Mouse (Mus musculus): ENCODE results near the gene Scn9a. TPM values are rescaled to one million over a fixed set of nuclear protein-coding genes. Genes with fewer than 3 reads are reported as not detected.

Gene Scn9a
- 1.7 and 2.9 TPM in 2 replicates for polyA plus RNA-seq (2015; fragmentation: Nextera tagmentation; extraction: Ambion mirVana)

DNA sequence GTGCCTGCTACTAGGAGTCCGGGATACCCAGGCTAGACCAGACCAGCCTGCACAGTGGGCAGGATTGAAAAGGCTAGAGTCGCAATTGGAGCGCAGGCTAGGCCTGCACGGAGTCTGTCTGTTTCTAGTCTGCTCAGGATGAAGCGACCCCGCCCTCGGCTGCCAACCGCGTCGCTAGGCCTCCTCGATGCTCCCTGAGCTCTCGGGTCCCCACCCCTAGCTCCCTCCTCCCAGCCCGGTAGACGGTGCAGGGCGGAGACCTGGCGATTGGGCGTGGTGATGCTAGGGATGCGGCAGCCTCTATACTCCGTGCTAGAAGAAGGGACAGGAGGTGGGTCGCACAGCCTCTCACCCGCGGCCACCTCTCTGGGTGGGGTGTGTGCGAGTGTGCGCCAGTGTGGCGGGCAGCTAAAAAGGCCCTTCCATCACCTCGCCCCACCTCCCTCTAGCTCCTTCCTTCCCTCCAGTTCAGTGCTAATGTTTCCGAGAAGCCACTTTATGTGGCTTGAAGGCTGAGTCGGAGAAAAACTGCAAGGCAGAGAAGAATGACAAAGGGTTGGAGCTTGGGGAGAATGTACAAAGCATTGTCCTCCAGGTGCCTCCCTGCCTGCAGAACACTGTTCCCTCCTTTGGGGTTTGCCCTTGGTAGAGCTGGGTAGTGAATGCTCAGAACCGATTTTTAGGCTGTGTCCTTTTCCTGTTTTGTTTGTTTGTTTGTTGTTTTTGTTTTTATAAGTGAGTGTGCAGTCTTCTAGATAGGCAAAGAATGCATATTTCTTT, at the start of gene Scn9a:
Gene Scn9a, minus strand, starts transcription at position 383 of the 780 bp plus-strand sequence.
- H3K27me3 ChIP-seq, result peaks cover 13% of the 10 kb centered on the region
- peaks cover 6% of the 10 kb centered on the region for H3K4me1 ChIP-seq
- no peaks in the 10 kb centered on the region for H3K36me3 ChIP-seq
- WGBS, result 2% methylated on average over 25 of the region's 29 CpGs
- peak; percentile 93 for ATAC-seq (ENCODE audit: insufficient number of reproducible peaks, low FRiP score, low TSS enrichment, low read depth)
- no peak within 1 kb of the TSS for H3K9ac ChIP-seq
- H3K4me3 ChIP-seq (replicated peaks), result peak within 1 kb of the TSS; percentile 37
- H3K9me3 ChIP-seq (replicated peaks), result no peaks in the 10 kb centered on the region
- peak within 1 kb of the TSS; percentile 57 for H3K4me2 ChIP-seq (replicated peaks)
- H3K27ac ChIP-seq (replicated peaks), result no peak within 1 kb of the TSS

DNA sequence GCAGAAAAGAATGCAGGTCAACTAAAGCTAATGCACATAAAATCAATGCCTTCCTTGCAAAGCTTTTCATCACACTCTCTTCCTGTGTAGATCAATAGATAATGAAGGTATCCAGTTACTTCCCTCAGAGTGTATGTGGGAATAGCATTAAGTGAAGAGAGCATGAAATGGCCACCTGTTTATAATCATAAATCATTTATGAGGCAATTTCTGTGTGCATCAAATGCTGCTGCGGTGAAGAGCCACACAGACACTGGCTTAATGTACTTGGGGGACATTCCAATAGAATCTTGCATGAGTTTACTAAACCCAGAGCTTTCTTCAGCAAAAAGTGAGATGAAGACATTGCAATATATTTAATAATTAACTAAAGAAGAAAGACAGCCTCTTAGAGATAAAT, 27.2 kb upstream of the Scn9a start:
- Histone ChIP-seq H3K27me3 (no peaks in the 10 kb centered on the region), H3K36me3 (no peaks in the 10 kb centered on the region), H3K27ac (replicated peaks) (no peak overlapping the region), H3K4me1 (no peaks in the 10 kb centered on the region), H3K4me2 (replicated peaks) (no peak overlapping the region), H3K4me3 (replicated peaks) (no peak overlapping the region), H3K9ac (no peak overlapping the region), H3K9me3 (replicated peaks) (no peaks in the 10 kb centered on the region)
- no peak for ATAC-seq (ENCODE audit: insufficient number of reproducible peaks, low FRiP score, low TSS enrichment, low read depth)
- 43% methylated on average over 1 of the region's 1 CpGs for WGBS

DNA sequence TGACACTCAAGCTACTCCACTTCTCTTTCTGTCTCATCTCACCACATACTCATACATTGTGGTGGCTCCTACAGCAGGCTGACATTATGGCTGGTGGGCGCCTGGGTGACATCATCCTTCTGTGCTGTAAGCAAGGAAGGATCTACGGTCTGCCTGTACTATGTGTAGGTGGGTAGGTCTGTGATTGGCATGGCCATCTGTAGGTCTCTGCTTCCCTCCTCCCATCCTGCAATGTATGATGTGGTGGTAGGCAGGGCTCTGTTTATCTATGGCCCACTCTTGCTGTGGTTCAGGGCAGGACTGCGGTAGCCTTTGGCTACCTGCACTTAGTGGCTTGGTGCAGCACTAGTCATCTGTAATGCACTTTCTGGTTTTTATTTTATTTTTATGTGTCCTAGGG, 21.7 kb upstream of the Scn9a start:
- no peak overlapping the region for H3K27ac ChIP-seq (replicated peaks)
- no peak; the same call in 1 of the 2 replicates for ATAC-seq (ENCODE audit: insufficient number of reproducible peaks, low FRiP score, low TSS enrichment, low read depth)

GRCm38 (mm10) chr2:66655431-66655830, 20.7 kb upstream of the Scn9a start:
- H3K27ac ChIP-seq (replicated peaks), result no peak overlapping the region
- ATAC-seq (ENCODE audit: insufficient number of reproducible peaks, low FRiP score, low TSS enrichment, low read depth), result peak; percentile 43

More for the DNA sequence above, 21.7 kb upstream of the Scn9a start:
- no peaks in the 10 kb centered on the region for H3K9me3 ChIP-seq (replicated peaks)
- no peaks in the 10 kb centered on the region for H3K36me3 ChIP-seq
- no peaks in the 10 kb centered on the region for H3K4me1 ChIP-seq
- no peaks in the 10 kb centered on the region for H3K27me3 ChIP-seq
- no peak overlapping the region for H3K4me3 ChIP-seq (replicated peaks)
- no peak overlapping the region for H3K4me2 ChIP-seq (replicated peaks)
- H3K9ac ChIP-seq, result no peak overlapping the region
- 86% methylated on average over 3 of the region's 3 CpGs for WGBS

GRCm38 (mm10) chr2:66644384-66644783, 9.6 kb upstream of the Scn9a start:
- no peaks in the 10 kb centered on the region for H3K27me3 ChIP-seq
- no peak overlapping the region for H3K9ac ChIP-seq
- H3K4me1 ChIP-seq, result no peaks in the 10 kb centered on the region
- H3K27ac ChIP-seq (replicated peaks), result no peak overlapping the region
- H3K36me3 ChIP-seq, result no peaks in the 10 kb centered on the region
- H3K4me3 ChIP-seq (replicated peaks), result no peak overlapping the region
- 25% methylated on average over 5 of the region's 5 CpGs for WGBS
- no peak overlapping the region for H3K4me2 ChIP-seq (replicated peaks)
- no peak for ATAC-seq (ENCODE audit: insufficient number of reproducible peaks, low FRiP score, low TSS enrichment, low read depth)
- no peaks in the 10 kb centered on the region for H3K9me3 ChIP-seq (replicated peaks)

More at GRCm38 (mm10) chr2:66655431-66655830, 20.7 kb upstream of the Scn9a start:
- Histone ChIP-seq H3K36me3 (no peaks in the 10 kb centered on the region), H3K4me2 (replicated peaks) (no peak overlapping the region), H3K27me3 (no peaks in the 10 kb centered on the region), H3K4me1 (no peaks in the 10 kb centered on the region), H3K9me3 (replicated peaks) (no peaks in the 10 kb centered on the region), H3K9ac (no peak overlapping the region), H3K4me3 (replicated peaks) (no peak overlapping the region)
- WGBS, result 62% methylated on average over 2 of the region's 2 CpGs

- Histone ChIP-seq H3K36me3 (no peaks in the 10 kb centered on the region), H3K4me3 (replicated peaks) (no peak overlapping the region), H3K4me1 (peaks cover 6% of the 10 kb centered on the region), H3K27ac (replicated peaks) (no peak overlapping the region), H3K9ac (no peak overlapping the region), H3K9me3 (replicated peaks) (no peaks in the 10 kb centered on the region), H3K4me2 (replicated peaks) (no peak overlapping the region), H3K27me3 (peaks cover 13% of the 10 kb centered on the region)
- 17% methylated on average over 5 of the region's 5 CpGs for WGBS
- no peak for ATAC-seq (ENCODE audit: insufficient number of reproducible peaks, low FRiP score, low TSS enrichment, low read depth)
Measured at GRCm38 (mm10) chr2:66632728-66633127, 2.0 kb downstream of the Scn9a start.

GRCm38 (mm10) chr2:66611091-66611490, 23.7 kb downstream of the Scn9a start:
- H3K9me3 ChIP-seq (replicated peaks), result no peaks in the 10 kb centered on the region
- no peaks in the 10 kb centered on the region for H3K36me3 ChIP-seq
- H3K9ac ChIP-seq, result no peak overlapping the region
- no peak overlapping the region for H3K4me2 ChIP-seq (replicated peaks)
- no peak overlapping the region for H3K4me3 ChIP-seq (replicated peaks)
- no peak for ATAC-seq (ENCODE audit: insufficient number of reproducible peaks, low FRiP score, low TSS enrichment, low read depth)
- H3K27ac ChIP-seq (replicated peaks), result no peak overlapping the region
- no peaks in the 10 kb centered on the region for H3K27me3 ChIP-seq
- H3K4me1 ChIP-seq, result no peaks in the 10 kb centered on the region
- WGBS, result 71% methylated on average over 7 of the region's 7 CpGs

GRCm38 (mm10) chr2:66597313-66597712, 37.4 kb downstream of the Scn9a start:
- Histone ChIP-seq H3K4me2 (replicated peaks) (no peak overlapping the region), H3K27me3 (no peaks in the 10 kb centered on the region), H3K9me3 (replicated peaks) (no peaks in the 10 kb centered on the region), H3K27ac (replicated peaks) (no peak overlapping the region), H3K4me3 (replicated peaks) (no peak overlapping the region), H3K9ac (no peak overlapping the region), H3K4me1 (no peaks in the 10 kb centered on the region), H3K36me3 (no peaks in the 10 kb centered on the region)
- WGBS, result 51% methylated on average over 6 of the region's 6 CpGs
- no peak for ATAC-seq (ENCODE audit: insufficient number of reproducible peaks, low FRiP score, low TSS enrichment, low read depth)

GRCm38 (mm10) chr2:66596145-66596544, 38.6 kb downstream of the Scn9a start:
- ATAC-seq (ENCODE audit: insufficient number of reproducible peaks, low FRiP score, low TSS enrichment, low read depth), result no peak
- Histone ChIP-seq H3K4me3 (replicated peaks) (no peak overlapping the region), H3K36me3 (no peaks in the 10 kb centered on the region), H3K4me2 (replicated peaks) (no peak overlapping the region), H3K27ac (replicated peaks) (no peak overlapping the region), H3K27me3 (no peaks in the 10 kb centered on the region), H3K9ac (no peak overlapping the region), H3K9me3 (replicated peaks) (no peaks in the 10 kb centered on the region), H3K4me1 (no peaks in the 10 kb centered on the region)
- 66% methylated on average over 5 of the region's 5 CpGs for whole genome bisulfite sequencing

DNA sequence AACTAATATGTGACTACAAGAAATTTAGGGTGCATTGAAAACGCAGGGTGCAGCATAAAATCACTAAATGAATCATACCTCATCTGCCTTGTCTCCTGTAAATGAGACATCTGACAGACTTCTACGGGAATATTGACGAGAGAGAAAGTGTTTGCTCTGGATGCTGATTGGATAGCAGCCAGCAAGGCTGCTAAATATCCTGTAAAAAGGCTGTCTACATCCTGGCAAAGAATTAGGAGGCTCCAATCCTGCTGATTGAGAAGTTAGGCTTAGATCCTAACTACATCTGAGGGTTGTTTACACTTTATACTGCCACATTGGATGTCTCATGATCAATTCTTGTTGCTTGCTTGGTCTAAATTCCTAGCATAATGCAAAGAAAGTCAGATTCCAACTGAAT, 44.6 kb downstream of the Scn9a start:
- Histone ChIP-seq H3K36me3 (no peaks in the 10 kb centered on the region), H3K27ac (replicated peaks) (no peak overlapping the region), H3K4me2 (replicated peaks) (no peak overlapping the region), H3K4me1 (no peaks in the 10 kb centered on the region), H3K4me3 (replicated peaks) (no peak overlapping the region), H3K9ac (no peak overlapping the region), H3K27me3 (no peaks in the 10 kb centered on the region), H3K9me3 (replicated peaks) (no peaks in the 10 kb centered on the region)
- ATAC-seq (ENCODE audit: insufficient number of reproducible peaks, low FRiP score, low TSS enrichment, low read depth), result no peak
- 82% methylated on average over 3 of the region's 3 CpGs for WGBS

GRCm38 (mm10) chr2:66580026-66580808, 54.5 kb downstream of the Scn9a start:
- no peak for ATAC-seq (ENCODE audit: insufficient number of reproducible peaks, low FRiP score, low TSS enrichment, low read depth)
- 74% methylated on average over 5 of the region's 5 CpGs for WGBS
- Histone ChIP-seq H3K4me2 (replicated peaks) (no peak overlapping the region), H3K9me3 (replicated peaks) (no peaks in the 10 kb centered on the region), H3K27me3 (no peaks in the 10 kb centered on the region), H3K9ac (no peak overlapping the region), H3K36me3 (no peaks in the 10 kb centered on the region), H3K4me3 (replicated peaks) (no peak overlapping the region), H3K27ac (replicated peaks) (no peak overlapping the region), H3K4me1 (no peaks in the 10 kb centered on the region)
